Comparison of ENCODE assay signal across 19 mouse cellular contexts in the genomic region with DNA sequence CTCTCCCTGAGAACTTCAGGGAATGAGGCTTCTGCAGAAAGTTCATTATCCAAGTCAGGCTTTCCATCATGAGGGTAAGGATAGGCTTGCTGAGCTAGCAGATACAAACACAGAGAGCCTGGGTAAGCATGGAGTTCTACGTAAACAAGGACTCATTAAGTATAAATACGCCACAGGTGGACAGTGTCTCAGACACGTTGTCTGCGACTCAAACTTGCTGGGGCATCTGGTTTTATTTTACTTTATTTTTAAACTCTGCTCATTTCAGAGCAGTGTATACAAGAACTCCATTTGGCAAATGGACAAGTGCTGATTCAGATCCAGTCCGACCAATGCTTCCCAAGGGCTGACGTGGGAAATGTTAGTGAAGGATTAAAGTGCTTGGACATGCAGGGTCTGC. TPM values are rescaled to one million over a fixed set of nuclear protein-coding genes. Genes with fewer than 3 reads are reported as not detected.
A peak's percentile ranks its signal among the peaks of the same experiment; 100 is the strongest.
DNase-seq lines count a peak whose midpoint lies in the region; ATAC-seq and TF ChIP-seq lines count a peak whose summit lies in the region.
"Had no signal": no experiment of that assay in that cellular context is flagged by ENCODE, and none has a peak within 500 bp of the region (broad histone marks: within the 10 kb centered on the region; RNA-seq: fewer than 3 reads in every experiment).

No protein-coding gene starts in this region.

- no peaks in the 10 kb centered on the region for H3K27me3 ChIP-seq in intestine, postnatal 0 days (replicated peaks; ENCODE audit: control insufficient read depth, insufficient read depth, low read length)
- H3K27me3 ChIP-seq: forebrain, embryonic 13.5 days; midbrain, embryonic 13.5 days had no signal

- no peak overlapping the region for H3K4me2 ChIP-seq in intestine, postnatal 0 days (replicated peaks; ENCODE audit: low read depth)
- H3K4me2 ChIP-seq: forebrain, embryonic 13.5 days; midbrain, embryonic 13.5 days had no signal

- H3K36me3 ChIP-seq in intestine, postnatal 0 days (ENCODE audit: control insufficient read depth, insufficient read depth), result no peaks in the 10 kb centered on the region
- H3K36me3 ChIP-seq: hindbrain, embryonic 10.5 days; midbrain, embryonic 13.5 days had no signal

- DNase-seq in 3T3-L1 (ENCODE audit: low read depth, low spot score) (peak; percentile 96), adipocyte (ENCODE audit: low spot score) (peak; percentile 72)
- peak; percentile 78 for DNase-seq in lung, postnatal 36 days
- no peak for DNase-seq in layer of hippocampus, postnatal 14 days (ENCODE audit: low spot score in 2 of 2)
- DNase-seq in adrenal gland, postnatal 25 days, result no peak
- DNase-seq in ovary, postnatal 36 days (ENCODE audit: low spot score), result no peak
- DNase-seq: cerebellum, adult 9-10 months; kidney, postnatal 10 days; liver, postnatal 0 days; right cerebral cortex, postnatal 25 days had no signal

- ATAC-seq in intestine, postnatal 0 days, result peak; percentile 20; the same call in 1 of the 2 replicates
- ATAC-seq: forebrain, embryonic 13.5 days; inflammation-experienced regulatory T-cells, adult 6 months; midbrain, embryonic 13.5 days had no signal

- TF ChIP-seq CTCF in intestine, postnatal 0 days (IDR thresholded peaks at IDR 0.05; ENCODE audit: low read depth), result no peak

- H3K4me3 ChIP-seq in intestine, postnatal 0 days (ENCODE audit: low read depth, low read length), result no peak overlapping the region
- H3K4me3 ChIP-seq: forebrain, embryonic 13.5 days; hindbrain, embryonic 10.5 days; midbrain, embryonic 13.5 days had no signal

- H3K4me1 ChIP-seq in intestine, postnatal 0 days (replicated peaks; ENCODE audit: control insufficient read depth, insufficient read depth, low read length), result no peaks in the 10 kb centered on the region
- H3K4me1 ChIP-seq: forebrain, embryonic 13.5 days; hindbrain, embryonic 10.5 days; midbrain, embryonic 13.5 days had no signal

- WGBS in intestine, postnatal 0 days, result 59% methylated on average over 6 of the region's 6 CpGs

- H3K27ac ChIP-seq in intestine, postnatal 0 days (ENCODE audit: low read depth, low read length), result no peak overlapping the region
- H3K27ac ChIP-seq: forebrain, embryonic 13.5 days; hindbrain, embryonic 10.5 days; midbrain, embryonic 13.5 days had no signal

- no peak overlapping the region for H3K9ac ChIP-seq in intestine, postnatal 0 days (ENCODE audit: low read depth, low read length)
- H3K9ac ChIP-seq: forebrain, embryonic 13.5 days; liver, postnatal 0 days; midbrain, embryonic 13.5 days had no signal

- no peaks in the 10 kb centered on the region for H3K9me3 ChIP-seq in intestine, postnatal 0 days (ENCODE audit: control insufficient read depth)
- H3K9me3 ChIP-seq: forebrain, embryonic 13.5 days; hindbrain, embryonic 10.5 days; midbrain, embryonic 13.5 days had no signal

RNA-seq across cellular contexts. Expression of a gene that starts 17.2 kb away (rescaled TPM):
- 0.12 and 0.18 TPM in 2 replicates for polyA plus RNA-seq in intestine, postnatal 0 days (2015; fragmentation: Nextera tagmentation; extraction: Ambion mirVana)
- not detected for total RNA-seq in layer of hippocampus, postnatal 14 days (2021)
- total RNA-seq in adrenal gland, postnatal 25 days (2021), result 0.43 TPM in 1 of 2 replicates, not detected in the other
- total RNA-seq: gastrocnemius, adult 8-10 months; layer of hippocampus, postnatal 25 days had no signal
- polyA plus RNA-seq: liver, postnatal 0 days had no signal

RNA-seq across cellular contexts. Expression of a gene that starts 22.8 kb away (rescaled TPM):
- polyA plus RNA-seq in intestine, postnatal 0 days (2015; fragmentation: Nextera tagmentation; extraction: Ambion mirVana), result 0.09 TPM in 1 of 2 replicates, not detected in the other
- not detected for total RNA-seq in layer of hippocampus, postnatal 14 days (2021)
- total RNA-seq in adrenal gland, postnatal 25 days (2021), result not detected in 2 replicates
- total RNA-seq: adrenal gland, adult 18-20 months; gastrocnemius, adult 8-10 months; layer of hippocampus, postnatal 25 days had no signal
- polyA plus RNA-seq: forebrain, embryonic 13.5 days; inflammation-experienced regulatory T-cells, adult 6 months; liver, postnatal 0 days had no signal

RNA-seq across cellular contexts. Expression of a gene that starts 40.3 kb away (rescaled TPM):
- polyA plus RNA-seq in intestine, postnatal 0 days (2015; fragmentation: Nextera tagmentation; extraction: Ambion mirVana), result 4.7 and 12.1 TPM in 2 replicates
- under 1 TPM in 1 of 2 experiments, not detected in 1; 0.41 TPM for total RNA-seq in layer of hippocampus, postnatal 14 days (2021)
- 0.36 TPM in 1 of 2 replicates, not detected in the other for total RNA-seq in adrenal gland, postnatal 25 days (2021)
- total RNA-seq: gastrocnemius, adult 8-10 months had no signal
- polyA plus RNA-seq: forebrain, embryonic 13.5 days; hindbrain, embryonic 10.5 days; limb, embryonic 11.5 days; midbrain, embryonic 13.5 days had no signal

RNA-seq across cellular contexts. Expression of a gene that starts 52.6 kb away (rescaled TPM):
- 58.5 and 61.3 TPM in 2 replicates for polyA plus RNA-seq in intestine, postnatal 0 days (2015; fragmentation: Nextera tagmentation; extraction: Ambion mirVana)
- total RNA-seq in layer of hippocampus, postnatal 14 days (2021), result 10 to 100 TPM; 53.0 to 53.8 TPM
- 15.4 and 17.2 TPM in 2 replicates for total RNA-seq in adrenal gland, postnatal 25 days (2021)

Comparison
In these comparisons a context has a peak if more than half of its experiments do, and no peak if none do; other contexts are left out.
1. DNase-seq: peak in 3T3-L1 (single experiment), adipocyte (single experiment) and lung, postnatal 36 days (single experiment); none in layer of hippocampus, postnatal 14 days (0 of 2), adrenal gland, postnatal 25 days (single experiment) and ovary, postnatal 36 days (single experiment).